Mouse (Mus musculus): ENCODE data around the gene Ppy.

Gene Ppy

GRCm38 (mm10) chr11:102101219-102101618, at the start of gene Ppy:
Ppy (minus strand) TSS chr11:102101319.
- no peak for DNase-seq

- no peak for DNase-seq
Observed at GRCm38 (mm10) chr11:102147213-102147989, 46.3 kb upstream of the Ppy start.

- DNase-seq: no peak
Observed at GRCm38 (mm10) chr11:102146531-102146930, 45.4 kb upstream of the Ppy start.

- no peak for DNase-seq
Observed at GRCm38 (mm10) chr11:102146005-102146404, 44.9 kb upstream of the Ppy start.

- no peak for DNase-seq
Observed at GRCm38 (mm10) chr11:102145471-102146001, 44.4 kb upstream of the Ppy start, which contains the start of gene Nags. Nags (plus strand) TSS chr11:102145513.

- DNase-seq: no peak
Observed at GRCm38 (mm10) chr11:102144957-102145470, 43.9 kb upstream of the Ppy start.

GRCm38 (mm10) chr11:102142355-102142754, 41.2 kb upstream of the Ppy start:
- no peak for DNase-seq

- DNase-seq: peak; percentile 72
Observed at GRCm38 (mm10) chr11:102140508-102140907, 39.4 kb upstream of the Ppy start.

- DNase-seq: peak; percentile 77
Observed at GRCm38 (mm10) chr11:102138447-102138740, 37.3 kb upstream of the Ppy start.

- no peak for DNase-seq
Observed at GRCm38 (mm10) chr11:102137625-102138446, 36.7 kb upstream of the Ppy start.

- DNase-seq: no peak
Observed at GRCm38 (mm10) chr11:102134516-102134915, 33.4 kb upstream of the Ppy start.

GRCm38 (mm10) chr11:102117386-102117785, 16.3 kb upstream of the Ppy start:
- DNase-seq: no peak

GRCm38 (mm10) chr11:102116241-102116640, 15.1 kb upstream of the Ppy start:
- no peak for DNase-seq

- DNase-seq: no peak
Observed at GRCm38 (mm10) chr11:102111576-102111975, 10.5 kb upstream of the Ppy start.

GRCm38 (mm10) chr11:102107732-102108131, 6.6 kb upstream of the Ppy start, which contains the start of gene Pyy:
Pyy (minus strand) TSS chr11:102107832.
- no peak for DNase-seq

GRCm38 (mm10) chr11:102106911-102107310, 5.8 kb upstream of the Ppy start:
- no peak for DNase-seq

- DNase-seq: peak; percentile 82
Observed at GRCm38 (mm10) chr11:102102485-102103258, 1.6 kb upstream of the Ppy start.

GRCm38 (mm10) chr11:102096887-102097391, 4.2 kb downstream of the Ppy start:
- peak; percentile 78 for DNase-seq

- no peak for DNase-seq
Observed at GRCm38 (mm10) chr11:102096446-102096845, 4.7 kb downstream of the Ppy start.

GRCm38 (mm10) chr11:102095676-102096075, 5.4 kb downstream of the Ppy start:
- DNase-seq: no peak

- DNase-seq: peak; percentile 81
Observed at GRCm38 (mm10) chr11:102089088-102089808, 11.9 kb downstream of the Ppy start.
